Mouse (Mus musculus): ENCODE measurements around the gene Cyp26b1. TPM values are rescaled to one million over a fixed set of nuclear protein-coding genes. Genes with fewer than 3 reads are reported as not detected.

The Cyp26b1 gene
- total and polyA plus RNA-seq, 2 experiments from 2014 or later: 33.1 to 90.5 TPM

DNA sequence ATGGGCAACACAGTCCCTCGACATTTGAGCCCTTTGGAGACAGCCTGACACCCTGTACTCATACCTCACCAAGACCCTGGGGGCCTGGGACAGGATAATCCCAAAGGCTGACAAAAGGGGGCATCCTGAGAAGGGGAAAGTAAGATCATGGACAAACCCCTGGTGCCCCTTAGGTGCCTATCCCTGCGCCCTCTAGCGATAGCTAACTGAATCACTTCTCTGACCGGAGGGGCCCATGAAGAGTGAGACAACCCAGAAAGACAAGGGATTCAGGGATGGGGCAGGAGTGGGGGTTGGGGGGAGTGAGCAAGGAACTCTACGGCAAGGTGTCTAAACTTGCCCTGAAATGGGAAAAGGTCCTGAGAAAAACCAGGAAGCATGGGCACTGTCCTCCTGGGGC, 14.8 kb downstream of the Cyp26b1 start:
- peaks cover 9% of the 10 kb centered on the region; the same call in 1 of the 2 replicates for H3K4me1 ChIP-seq (ENCODE audit: insufficient read depth, low read length)
- ATAC-seq (no peak), DNase-seq (ENCODE audit: low spot score) (no peak)
- H3K4me2 ChIP-seq (ENCODE audit: low read depth, low read length): no peak overlapping the region
- no peak overlapping the region for H3K9ac ChIP-seq (replicated peaks; ENCODE audit: low read length)
- H3K27ac ChIP-seq: no peak overlapping the region
- 17% methylated on average over 5 of the region's 5 CpGs for WGBS
- 0 out of 2 replicates have a peak, but pooled peaks cover 7% of the 10 kb centered on the region for H3K27me3 ChIP-seq (ENCODE audit: insufficient read depth, low read length)
- no peak overlapping the region for H3K4me3 ChIP-seq (ENCODE audit: low read length)
- peak; percentile 76 for TF ChIP-seq CTCF (IDR thresholded peaks at IDR 0.05; ENCODE audit: low read depth)
- no peaks in the 10 kb centered on the region for H3K9me3 ChIP-seq (ENCODE audit: low read length)
- H3K36me3 ChIP-seq (ENCODE audit: insufficient read depth, low read length): no peaks in the 10 kb centered on the region

DNA sequence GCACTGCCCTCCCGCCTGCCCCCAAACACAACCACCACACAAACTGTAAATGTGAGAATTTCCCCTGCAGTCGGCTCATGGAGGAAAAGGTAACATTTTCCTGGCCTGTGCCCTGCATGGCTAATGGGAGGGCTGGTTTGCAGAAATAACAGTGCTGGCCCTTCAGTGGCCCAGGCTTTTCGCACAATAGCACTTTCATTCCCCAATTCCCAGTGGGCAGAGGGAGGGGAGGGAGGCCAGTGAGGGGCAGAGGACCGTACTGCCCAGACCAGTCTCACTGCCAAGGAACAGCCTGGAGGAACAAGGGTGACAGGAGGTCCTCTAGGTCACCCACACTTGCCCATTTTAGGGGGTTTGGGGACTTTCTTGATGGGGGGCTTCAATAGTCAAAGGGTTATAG, 15.8 kb downstream of the Cyp26b1 start:
- Histone ChIP-seq H3K27ac (no peak overlapping the region), H3K36me3 (ENCODE audit: insufficient read depth, low read length) (no peaks in the 10 kb centered on the region), H3K4me3 (ENCODE audit: low read length) (no peak overlapping the region), H3K4me1 (ENCODE audit: insufficient read depth, low read length) (no peaks in the 10 kb centered on the region), H3K9me3 (ENCODE audit: low read length) (no peaks in the 10 kb centered on the region), H3K27me3 (ENCODE audit: insufficient read depth, low read length) (0 out of 2 replicates have a peak, but pooled peaks cover 6% of the 10 kb centered on the region), H3K4me2 (ENCODE audit: low read depth, low read length) (no peak overlapping the region), H3K9ac (replicated peaks; ENCODE audit: low read length) (no peak overlapping the region)
- DNase-seq (ENCODE audit: low spot score): no peak
- no peak for TF ChIP-seq CTCF (IDR thresholded peaks at IDR 0.05; ENCODE audit: low read depth)
- ATAC-seq: no peak
- 61% methylated on average over 4 of the region's 4 CpGs for WGBS

GRCm38 (mm10) chr6:84573905-84574660, 19.6 kb downstream of the Cyp26b1 start:
- Histone ChIP-seq H3K4me2 (ENCODE audit: low read depth, low read length) (peak overlapping the region; percentile 25; the same call in 1 of the 2 replicates), H3K4me3 (ENCODE audit: low read length) (no peak overlapping the region), H3K9me3 (ENCODE audit: low read length) (no peaks in the 10 kb centered on the region), H3K9ac (replicated peaks; ENCODE audit: low read length) (no peak overlapping the region), H3K4me1 (ENCODE audit: insufficient read depth, low read length) (peaks cover 3% of the 10 kb centered on the region; the same call in 1 of the 2 replicates), H3K27me3 (ENCODE audit: insufficient read depth, low read length) (0 out of 2 replicates have a peak, but pooled peaks cover 6% of the 10 kb centered on the region), H3K36me3 (ENCODE audit: insufficient read depth, low read length) (no peaks in the 10 kb centered on the region), H3K27ac (no peak overlapping the region)
- 24% methylated on average over 25 of the region's 25 CpGs for WGBS
- peak; percentile 70; the same call in 1 of the 2 replicates for ATAC-seq
- DNase-seq (ENCODE audit: low spot score): peak; percentile 82
- TF ChIP-seq CTCF (IDR thresholded peaks at IDR 0.05; ENCODE audit: low read depth): peak; percentile 53

- no peak for TF ChIP-seq CTCF (IDR thresholded peaks at IDR 0.05; ENCODE audit: low read depth)
- Histone ChIP-seq H3K4me1 (ENCODE audit: insufficient read depth, low read length) (peaks cover 7% of the 10 kb centered on the region; the same call in 1 of the 2 replicates), H3K27ac (no peak overlapping the region), H3K27me3 (ENCODE audit: insufficient read depth, low read length) (no peaks in the 10 kb centered on the region), H3K4me3 (ENCODE audit: low read length) (no peak overlapping the region), H3K9me3 (ENCODE audit: low read length) (no peaks in the 10 kb centered on the region), H3K9ac (replicated peaks; ENCODE audit: low read length) (no peak overlapping the region), H3K36me3 (ENCODE audit: insufficient read depth, low read length) (no peaks in the 10 kb centered on the region), H3K4me2 (ENCODE audit: low read depth, low read length) (no peak overlapping the region)
- DNase-seq (ENCODE audit: low spot score) (no peak), ATAC-seq (peak; percentile 13; the same call in 1 of the 2 replicates)
- 36% methylated on average over 3 of the region's 3 CpGs for WGBS
Observed at GRCm38 (mm10) chr6:84570039-84570438, 23.7 kb downstream of the Cyp26b1 start.

GRCm38 (mm10) chr6:84569590-84569989, 24.1 kb downstream of the Cyp26b1 start:
- Histone ChIP-seq H3K9me3 (ENCODE audit: low read length) (no peaks in the 10 kb centered on the region), H3K36me3 (ENCODE audit: insufficient read depth, low read length) (no peaks in the 10 kb centered on the region), H3K4me2 (ENCODE audit: low read depth, low read length) (no peak overlapping the region), H3K4me3 (ENCODE audit: low read length) (no peak overlapping the region), H3K4me1 (ENCODE audit: insufficient read depth, low read length) (peaks cover 7% of the 10 kb centered on the region; the same call in 1 of the 2 replicates), H3K27ac (no peak overlapping the region), H3K27me3 (ENCODE audit: insufficient read depth, low read length) (no peaks in the 10 kb centered on the region), H3K9ac (replicated peaks; ENCODE audit: low read length) (no peak overlapping the region)
- TF ChIP-seq CTCF (IDR thresholded peaks at IDR 0.05; ENCODE audit: low read depth): no peak
- ATAC-seq (no peak), DNase-seq (ENCODE audit: low spot score) (no peak)

DNA sequence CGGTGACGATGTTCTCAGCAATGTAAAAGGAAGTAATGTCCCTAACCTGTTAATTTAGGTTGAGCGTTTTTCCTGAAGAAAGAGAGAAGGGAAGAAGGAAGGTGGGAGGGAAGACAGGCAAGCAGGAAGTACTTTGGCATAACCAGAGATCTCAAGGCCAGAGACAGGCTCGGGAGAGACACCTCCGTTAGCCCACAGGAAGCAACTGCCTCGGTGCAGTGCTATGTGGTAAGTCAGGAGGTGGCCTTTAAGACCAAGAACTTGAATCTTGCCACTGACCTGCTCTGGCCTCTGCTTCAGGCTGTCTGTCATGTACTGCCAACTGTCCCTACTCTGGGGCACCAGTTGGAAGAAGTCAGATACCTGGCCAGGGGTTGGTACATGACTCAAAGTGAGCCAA, 24.8 kb downstream of the Cyp26b1 start:
- Histone ChIP-seq H3K27ac (no peak overlapping the region), H3K4me1 (ENCODE audit: insufficient read depth, low read length) (peaks cover 7% of the 10 kb centered on the region; the same call in 1 of the 2 replicates), H3K4me2 (ENCODE audit: low read depth, low read length) (no peak overlapping the region), H3K9ac (replicated peaks; ENCODE audit: low read length) (no peak overlapping the region), H3K36me3 (ENCODE audit: insufficient read depth, low read length) (no peaks in the 10 kb centered on the region), H3K9me3 (ENCODE audit: low read length) (no peaks in the 10 kb centered on the region), H3K27me3 (ENCODE audit: insufficient read depth, low read length) (no peaks in the 10 kb centered on the region), H3K4me3 (ENCODE audit: low read length) (no peak overlapping the region)
- TF ChIP-seq CTCF (IDR thresholded peaks at IDR 0.05; ENCODE audit: low read depth): no peak
- WGBS: 87% methylated on average over 6 of the region's 6 CpGs
- DNase-seq (ENCODE audit: low spot score): no peak
- no peak for ATAC-seq

DNA sequence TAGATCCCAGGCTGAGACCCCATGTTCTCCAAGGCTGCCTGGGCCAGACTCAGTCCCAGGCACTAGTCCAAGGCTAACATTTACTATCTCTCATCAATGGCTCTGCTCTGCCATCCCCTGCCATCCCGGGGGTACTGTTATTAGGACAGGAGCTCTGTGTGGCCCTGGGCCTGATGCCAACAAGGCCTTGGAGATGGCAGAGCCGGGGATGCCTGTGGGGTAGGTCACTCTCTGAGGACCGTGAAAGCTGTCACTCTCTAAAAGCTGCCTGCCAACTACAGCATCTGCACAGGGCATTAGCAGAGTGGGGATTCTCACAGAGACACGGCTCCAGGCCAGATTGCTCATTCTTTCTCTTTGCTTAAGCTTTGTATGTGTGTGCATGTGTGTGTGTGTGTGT, 26.0 kb downstream of the Cyp26b1 start:
- no peak overlapping the region for H3K27ac ChIP-seq
- no peaks in the 10 kb centered on the region for H3K36me3 ChIP-seq (ENCODE audit: insufficient read depth, low read length)
- H3K27me3 ChIP-seq (ENCODE audit: insufficient read depth, low read length): no peaks in the 10 kb centered on the region
- H3K4me3 ChIP-seq (ENCODE audit: low read length): no peak overlapping the region
- ATAC-seq (peak; percentile 68), DNase-seq (ENCODE audit: low spot score) (peak; percentile 84)
- H3K9ac ChIP-seq (replicated peaks; ENCODE audit: low read length): no peak overlapping the region
- WGBS: 25% methylated on average over 4 of the region's 4 CpGs
- H3K4me1 ChIP-seq (ENCODE audit: insufficient read depth, low read length): peaks cover 7% of the 10 kb centered on the region; the same call in 1 of the 2 replicates
- TF ChIP-seq CTCF (IDR thresholded peaks at IDR 0.05; ENCODE audit: low read depth): peak; percentile 36; the same call in 1 of the 2 replicates
- H3K4me2 ChIP-seq (ENCODE audit: low read depth, low read length): no peak overlapping the region
- no peaks in the 10 kb centered on the region for H3K9me3 ChIP-seq (ENCODE audit: low read length)
